Mouse (Mus musculus): ENCODE measurements around the gene Mdp1. TPM values are rescaled to one million over a fixed set of nuclear protein-coding genes. Genes with fewer than 3 reads are reported as not detected.

The Mdp1 gene
- polyA plus RNA-seq (2015; fragmentation: Nextera tagmentation; extraction: Ambion mirVana): 56.0 and 58.7 TPM in 2 replicates

- Histone ChIP-seq H3K36me3 (peaks cover 37% of the 10 kb centered on the region), H3K9ac (peak within 1 kb of the TSS; percentile 76), H3K27ac (peak within 1 kb of the TSS; percentile 87), H3K4me2 (peak within 1 kb of the TSS; percentile 54), H3K27me3 (no peaks in the 10 kb centered on the region), H3K4me1 (peaks cover 13% of the 10 kb centered on the region), H3K4me3 (peak within 1 kb of the TSS; percentile 71), H3K9me3 (no peaks in the 10 kb centered on the region)
- peak; percentile 89 for ATAC-seq (ENCODE audit: insufficient number of reproducible peaks, low FRiP score, low TSS enrichment, low read depth)
- under 1% methylated on average over 39 of the region's 39 CpGs for WGBS
Observed at GRCm38 (mm10) chr14:55659960-55660573, at the start of gene Mdp1. Mdp1 (minus strand) TSS chr14:55660508.

- 84% methylated on average over 4 of the region's 4 CpGs for WGBS
- H3K4me1 ChIP-seq: peaks cover 14% of the 10 kb centered on the region
- H3K36me3 ChIP-seq: no peaks in the 10 kb centered on the region
- no peak for ATAC-seq (ENCODE audit: insufficient number of reproducible peaks, low FRiP score, low TSS enrichment, low read depth)
- H3K9ac ChIP-seq: no peak overlapping the region
- H3K4me2 ChIP-seq: no peak overlapping the region
- H3K27ac ChIP-seq: no peak overlapping the region
- H3K9me3 ChIP-seq: no peaks in the 10 kb centered on the region
- peaks cover 24% of the 10 kb centered on the region for H3K27me3 ChIP-seq
- no peak overlapping the region for H3K4me3 ChIP-seq
Observed at GRCm38 (mm10) chr14:55709509-55709908, 49.2 kb upstream of the Mdp1 start.

- ATAC-seq (ENCODE audit: insufficient number of reproducible peaks, low FRiP score, low TSS enrichment, low read depth): no peak
- Histone ChIP-seq H3K27ac (no peak overlapping the region), H3K9me3 (no peaks in the 10 kb centered on the region), H3K4me2 (no peak overlapping the region), H3K4me1 (peaks cover 10% of the 10 kb centered on the region), H3K4me3 (no peak overlapping the region), H3K36me3 (no peaks in the 10 kb centered on the region), H3K9ac (no peak overlapping the region), H3K27me3 (peaks cover 11% of the 10 kb centered on the region; the same call in 1 of the 2 replicates)
- WGBS: 89% methylated on average over 5 of the region's 5 CpGs
Observed at GRCm38 (mm10) chr14:55707397-55707796, 47.1 kb upstream of the Mdp1 start.

- Histone ChIP-seq H3K9ac (no peak overlapping the region), H3K4me1 (peaks cover 10% of the 10 kb centered on the region), H3K4me2 (no peak overlapping the region), H3K4me3 (no peak overlapping the region), H3K27me3 (no peaks in the 10 kb centered on the region), H3K36me3 (no peaks in the 10 kb centered on the region), H3K27ac (no peak overlapping the region), H3K9me3 (no peaks in the 10 kb centered on the region)
- no peak for ATAC-seq (ENCODE audit: insufficient number of reproducible peaks, low FRiP score, low TSS enrichment, low read depth)
- WGBS: 86% methylated on average over 8 of the region's 8 CpGs
Observed at GRCm38 (mm10) chr14:55706051-55706600, 45.8 kb upstream of the Mdp1 start.

- H3K4me2 ChIP-seq: no peak overlapping the region
- 56% methylated on average over 6 of the region's 6 CpGs for WGBS
- no peaks in the 10 kb centered on the region for H3K9me3 ChIP-seq
- no peak overlapping the region for H3K27ac ChIP-seq
- H3K4me1 ChIP-seq: peaks cover 10% of the 10 kb centered on the region
- H3K27me3 ChIP-seq: no peaks in the 10 kb centered on the region
- H3K4me3 ChIP-seq: no peak overlapping the region
- ATAC-seq (ENCODE audit: insufficient number of reproducible peaks, low FRiP score, low TSS enrichment, low read depth): no peak
- no peak overlapping the region for H3K9ac ChIP-seq
- no peaks in the 10 kb centered on the region for H3K36me3 ChIP-seq
Observed at GRCm38 (mm10) chr14:55702761-55703160, 42.5 kb upstream of the Mdp1 start.

GRCm38 (mm10) chr14:55701131-55701530 is 40.8 kb upstream of the Mdp1 start:
- peaks cover 10% of the 10 kb centered on the region for H3K4me1 ChIP-seq
- no peaks in the 10 kb centered on the region for H3K9me3 ChIP-seq
- ATAC-seq (ENCODE audit: insufficient number of reproducible peaks, low FRiP score, low TSS enrichment, low read depth): no peak
- H3K4me2 ChIP-seq: no peak overlapping the region
- no peak overlapping the region for H3K27ac ChIP-seq
- no peak overlapping the region for H3K9ac ChIP-seq
- WGBS: 64% methylated on average over 9 of the region's 9 CpGs
- no peak overlapping the region for H3K4me3 ChIP-seq
- no peaks in the 10 kb centered on the region for H3K27me3 ChIP-seq
- no peaks in the 10 kb centered on the region for H3K36me3 ChIP-seq

- H3K9ac ChIP-seq: no peak overlapping the region
Observed at GRCm38 (mm10) chr14:55697226-55697625, 36.9 kb upstream of the Mdp1 start.

GRCm38 (mm10) chr14:55689433-55689832 is 29.1 kb upstream of the Mdp1 start:
- no peaks in the 10 kb centered on the region for H3K27me3 ChIP-seq
- WGBS: 73% methylated on average over 10 of the region's 10 CpGs
- H3K4me1 ChIP-seq: no peaks in the 10 kb centered on the region
- no peaks in the 10 kb centered on the region for H3K9me3 ChIP-seq
- no peak overlapping the region for H3K4me3 ChIP-seq
- no peak overlapping the region for H3K9ac ChIP-seq
- H3K27ac ChIP-seq: no peak overlapping the region
- H3K36me3 ChIP-seq: no peaks in the 10 kb centered on the region
- ATAC-seq (ENCODE audit: insufficient number of reproducible peaks, low FRiP score, low TSS enrichment, low read depth): no peak
- no peak overlapping the region for H3K4me2 ChIP-seq

More at GRCm38 (mm10) chr14:55697226-55697625, 36.9 kb upstream of the Mdp1 start:
- no peak overlapping the region for H3K4me2 ChIP-seq
- no peaks in the 10 kb centered on the region for H3K9me3 ChIP-seq
- 74% methylated on average over 4 of the region's 4 CpGs for WGBS
- no peak for ATAC-seq (ENCODE audit: insufficient number of reproducible peaks, low FRiP score, low TSS enrichment, low read depth)
- H3K27me3 ChIP-seq: no peaks in the 10 kb centered on the region
- H3K4me1 ChIP-seq: no peaks in the 10 kb centered on the region
- H3K36me3 ChIP-seq: no peaks in the 10 kb centered on the region
- H3K27ac ChIP-seq: no peak overlapping the region
- no peak overlapping the region for H3K4me3 ChIP-seq

GRCm38 (mm10) chr14:55682118-55682493 is 21.8 kb upstream of the Mdp1 start:
- WGBS: 13% methylated on average over 3 of the region's 3 CpGs
- Histone ChIP-seq H3K9me3 (no peaks in the 10 kb centered on the region), H3K27me3 (no peaks in the 10 kb centered on the region), H3K9ac (peak overlapping the region; percentile 60; the same call in 1 of the 2 replicates), H3K36me3 (peaks cover 35% of the 10 kb centered on the region), H3K4me2 (peak overlapping the region; percentile 82), H3K4me3 (peak overlapping the region; percentile 71), H3K4me1 (peaks cover 10% of the 10 kb centered on the region; the same call in 1 of the 2 replicates), H3K27ac (peak overlapping the region; percentile 91)
- peak; percentile 12; the same call in 1 of the 2 replicates for ATAC-seq (ENCODE audit: insufficient number of reproducible peaks, low FRiP score, low TSS enrichment, low read depth)

GRCm38 (mm10) chr14:55681160-55682117 is 21.1 kb upstream of the Mdp1 start, which contains the start of gene Tinf2:
Tinf2 (minus strand) TSS chr14:55681820.
- H3K27ac ChIP-seq: peak within 1 kb of the TSS; percentile 91
- ATAC-seq (ENCODE audit: insufficient number of reproducible peaks, low FRiP score, low TSS enrichment, low read depth): peak; percentile 95
- WGBS: under 1% methylated on average over 66 of the region's 66 CpGs
- H3K9ac ChIP-seq: peak within 1 kb of the TSS; percentile 60
- H3K4me1 ChIP-seq: peaks cover 10% of the 10 kb centered on the region; the same call in 1 of the 2 replicates
- peaks cover 42% of the 10 kb centered on the region for H3K36me3 ChIP-seq
- H3K4me2 ChIP-seq: peak within 1 kb of the TSS; percentile 82
- no peaks in the 10 kb centered on the region for H3K9me3 ChIP-seq
- H3K27me3 ChIP-seq: no peaks in the 10 kb centered on the region
- H3K4me3 ChIP-seq: peak within 1 kb of the TSS; percentile 71

- H3K27me3 ChIP-seq: no peaks in the 10 kb centered on the region
- no peak overlapping the region for H3K4me3 ChIP-seq
- peaks cover 13% of the 10 kb centered on the region for H3K4me1 ChIP-seq
- H3K9ac ChIP-seq: no peak overlapping the region
- peaks cover 60% of the 10 kb centered on the region for H3K36me3 ChIP-seq
- H3K27ac ChIP-seq: no peak overlapping the region
- H3K4me2 ChIP-seq: no peak overlapping the region
- 82% methylated on average over 4 of the region's 4 CpGs for WGBS
- no peak for ATAC-seq (ENCODE audit: insufficient number of reproducible peaks, low FRiP score, low TSS enrichment, low read depth)
- no peaks in the 10 kb centered on the region for H3K9me3 ChIP-seq
Observed at GRCm38 (mm10) chr14:55677615-55678014, 17.3 kb upstream of the Mdp1 start.
